Mouse (Mus musculus) ZHBTc4 (cell line): ENCODE results near the gene Fancg.

Experiments
- DNase-seq: peaks from one replicate; pipeline ENCODE4 v3.0.0-alpha.2; 2011; ENCODE audit warnings: low read depth, low spot score

Gene Fancg

DNA sequence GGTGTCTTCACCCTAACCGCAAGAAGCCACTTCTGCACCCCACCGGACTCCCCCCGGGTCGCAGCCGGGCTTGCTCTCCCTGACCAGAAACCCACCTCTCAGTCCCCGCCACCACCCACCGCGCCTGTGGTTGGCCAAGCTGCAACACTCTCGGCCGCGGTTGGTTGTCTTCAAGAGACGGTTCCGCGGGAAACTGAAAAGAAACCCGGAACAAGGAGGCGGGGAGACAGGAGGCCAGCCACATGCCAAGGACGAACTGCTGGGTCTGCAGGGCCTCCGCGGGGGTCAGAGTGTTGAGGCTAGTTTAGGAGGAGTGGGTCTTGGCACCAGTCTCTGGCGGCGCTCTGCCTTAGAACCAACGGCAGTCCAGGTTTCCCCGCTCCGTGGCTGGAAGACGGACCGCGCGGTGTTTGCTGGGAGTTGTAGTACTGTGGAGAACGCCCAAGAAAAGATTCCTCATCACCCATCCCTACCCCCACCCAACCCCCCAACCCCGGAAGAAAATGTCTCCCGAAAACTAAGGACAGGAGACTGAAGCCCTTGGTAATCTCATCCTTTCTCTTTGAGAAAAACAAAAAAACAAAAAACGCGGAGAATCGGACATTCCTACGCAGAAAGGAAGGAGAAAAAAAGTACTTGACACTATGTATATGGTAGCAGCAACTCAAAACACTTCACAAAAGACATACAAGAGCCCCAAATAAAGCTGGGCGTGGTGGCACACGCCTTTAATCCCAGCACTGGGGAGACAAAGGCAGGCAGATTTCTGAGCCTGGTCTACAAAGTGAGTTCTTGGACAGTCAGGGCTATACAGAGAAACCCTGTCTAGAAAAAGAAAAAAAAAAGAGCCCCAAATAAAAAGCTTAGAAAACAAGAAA is at the start of gene Fancg:
Gene Fancg, minus strand, starts transcription at position 346 of the 878 bp plus-strand sequence.
- peak; percentile 87 for DNase-seq

DNA sequence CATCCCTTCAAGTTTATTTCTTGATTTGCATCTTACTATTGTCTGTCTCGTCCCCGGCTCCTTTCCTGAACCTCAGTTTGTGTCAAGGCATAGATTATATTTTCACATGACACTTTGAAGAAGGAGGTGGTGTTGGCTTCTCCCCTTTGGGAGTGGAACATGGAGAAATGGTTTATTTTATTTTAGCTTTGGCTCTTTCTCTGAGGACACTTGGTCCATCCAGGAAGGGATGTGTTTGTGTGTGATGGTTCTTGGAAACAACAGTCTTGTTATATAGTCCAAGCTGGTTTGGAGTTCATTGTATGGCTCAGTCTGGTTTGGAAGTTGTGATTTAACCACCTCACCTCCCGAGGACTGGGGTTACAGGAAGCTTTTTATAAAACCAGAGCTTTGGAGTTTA is 49.4 kb upstream of the Fancg start:
- DNase-seq: no peak

DNA sequence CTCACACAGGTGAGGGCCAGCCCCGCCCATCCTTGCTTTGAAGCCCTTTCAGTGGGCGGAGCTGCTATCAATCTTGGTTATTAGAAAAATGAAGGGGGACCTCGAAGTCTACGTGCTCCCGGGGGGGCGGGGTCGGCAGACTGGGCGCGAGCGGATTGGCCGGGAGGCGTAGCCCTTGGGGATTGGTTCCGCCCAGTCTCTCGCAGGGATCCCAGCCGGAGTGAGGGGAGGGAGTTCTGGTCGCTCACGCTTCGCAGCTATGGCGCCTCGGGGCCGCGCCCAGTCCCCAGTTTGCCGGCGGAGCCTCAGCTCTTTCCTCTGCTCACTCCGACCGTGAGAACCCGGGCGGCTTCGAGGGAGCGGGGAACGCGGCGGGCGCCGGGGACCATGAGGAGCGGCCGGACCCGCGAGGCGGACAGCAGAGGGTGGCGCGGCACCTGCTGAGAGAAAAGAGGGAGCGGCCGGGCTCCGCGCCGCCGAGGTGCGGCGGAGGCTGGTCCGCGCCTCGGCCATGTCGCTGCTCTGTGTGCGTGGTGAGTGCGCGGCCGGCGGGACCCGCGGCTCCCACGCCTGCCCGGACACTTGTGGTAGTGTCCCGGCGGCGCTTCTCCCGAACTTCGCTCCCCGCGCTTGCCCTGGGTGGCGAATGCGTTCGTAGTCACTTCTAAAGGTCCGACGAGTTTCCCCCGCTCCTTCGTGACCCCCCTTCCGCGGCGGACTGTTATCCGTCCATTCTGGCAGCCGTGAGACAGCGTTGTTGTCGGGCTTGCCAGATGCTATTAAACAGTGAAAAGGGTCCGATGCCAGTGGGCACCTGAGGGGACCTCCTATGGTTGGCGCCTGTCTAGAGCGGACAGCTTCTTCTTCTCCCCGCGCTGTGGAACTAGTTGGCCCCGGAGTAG is 48.7 kb upstream of the Fancg start, which contains the start of gene Unc13b:
Gene Unc13b, plus strand, starts transcription at position 201 of the 902 bp plus-strand sequence.
- DNase-seq: peak; percentile 97

DNA sequence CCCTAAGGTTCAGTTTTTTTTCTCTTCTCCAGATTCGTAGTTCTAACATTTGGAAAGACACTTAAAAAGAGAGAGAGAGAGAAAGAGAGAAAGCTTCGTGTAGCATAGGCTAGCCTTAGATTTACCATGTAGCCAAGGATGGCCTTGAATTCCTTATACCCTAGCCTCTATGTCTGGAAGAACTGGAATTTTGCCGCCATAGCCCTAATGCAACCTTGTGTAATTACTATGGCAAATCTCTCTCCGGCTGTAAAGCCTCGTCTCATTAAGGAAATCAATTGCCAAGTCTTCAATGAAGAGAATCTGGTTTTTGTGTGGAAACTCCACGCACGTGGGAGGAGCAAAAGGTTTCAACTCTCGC is 48.1 kb upstream of the Fancg start:
- DNase-seq: no peak

DNA sequence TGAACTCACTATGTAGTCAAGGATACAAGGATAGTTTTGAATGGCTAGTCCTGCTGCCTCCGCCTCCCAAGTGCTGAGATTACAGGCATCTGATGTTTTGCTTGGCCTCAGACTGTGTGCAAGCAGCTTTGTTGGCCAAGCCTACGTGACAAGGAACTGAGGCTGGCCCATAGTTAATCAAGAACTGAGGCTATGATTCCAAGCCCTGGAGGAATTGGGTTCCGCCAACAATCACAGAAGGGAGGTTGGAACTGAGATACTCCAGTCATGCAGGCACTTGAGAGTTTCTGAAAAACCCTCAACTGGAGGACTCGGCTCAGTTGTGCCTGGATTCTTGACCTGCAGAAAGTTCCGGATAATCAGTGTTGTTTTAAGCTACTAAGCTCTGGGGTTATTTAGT is 47.3 kb upstream of the Fancg start:
- no peak for DNase-seq

DNA sequence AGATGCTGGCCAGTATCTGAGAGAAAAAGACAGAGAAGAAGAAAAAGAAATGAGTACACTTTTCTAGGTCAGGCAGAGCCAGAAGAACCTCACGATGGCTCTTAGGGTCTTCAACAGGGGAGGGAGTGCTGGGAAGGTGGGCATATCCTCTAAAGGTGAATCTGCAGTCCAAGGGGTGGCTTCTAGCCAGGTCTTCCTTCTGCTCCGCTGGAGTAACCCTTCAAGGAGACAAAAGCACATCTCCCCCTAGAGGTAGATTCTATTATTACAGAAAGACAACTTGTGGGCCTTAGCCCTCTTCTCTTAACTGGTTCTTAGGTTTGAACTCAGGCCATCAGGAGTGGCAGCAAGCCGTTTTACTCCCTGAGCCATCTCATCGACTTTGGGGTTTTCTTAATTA is 42.3 kb upstream of the Fancg start:
- DNase-seq: peak; percentile 89

DNA sequence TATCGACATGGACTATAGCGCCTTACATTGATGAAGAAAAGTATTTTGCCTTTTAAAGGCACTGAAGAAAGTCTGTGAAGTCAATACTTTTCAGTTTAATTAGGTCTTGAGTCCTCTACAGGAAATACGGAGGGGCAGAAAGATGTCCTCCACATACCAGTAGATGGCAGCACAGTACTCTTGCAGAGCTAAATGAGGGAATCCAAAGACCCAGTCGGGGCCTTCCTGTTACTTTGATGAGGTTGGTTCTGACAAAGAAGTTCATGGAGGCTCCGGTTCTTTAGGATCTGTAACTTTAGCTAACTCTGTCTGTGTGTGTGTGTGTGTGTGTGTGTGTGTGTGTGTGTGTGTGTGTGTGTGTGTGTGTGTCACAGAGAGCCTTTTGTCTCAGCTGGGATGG is 36.9 kb upstream of the Fancg start:
- DNase-seq: peak; percentile 89

DNA sequence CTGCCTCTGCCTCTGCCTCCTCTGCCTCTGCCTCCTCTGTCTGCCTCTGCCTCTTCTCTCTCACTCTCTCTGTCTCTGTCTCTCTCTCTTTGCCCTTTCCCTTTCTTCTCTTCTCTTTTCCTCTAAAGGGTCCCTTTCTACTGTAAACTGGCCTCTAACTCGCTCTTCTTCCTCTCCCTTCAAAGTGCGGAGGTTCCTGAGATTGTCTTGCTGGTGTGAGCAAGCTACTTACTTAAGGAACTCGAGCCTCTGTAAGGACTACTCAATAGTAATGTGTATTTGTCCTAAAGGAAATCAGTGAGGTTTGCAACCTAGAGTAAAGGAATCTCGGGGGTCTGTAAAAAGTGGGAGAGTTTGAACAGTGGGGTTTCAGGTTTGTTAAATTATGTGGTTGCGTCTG is 36.3 kb upstream of the Fancg start:
- no peak for DNase-seq

DNA sequence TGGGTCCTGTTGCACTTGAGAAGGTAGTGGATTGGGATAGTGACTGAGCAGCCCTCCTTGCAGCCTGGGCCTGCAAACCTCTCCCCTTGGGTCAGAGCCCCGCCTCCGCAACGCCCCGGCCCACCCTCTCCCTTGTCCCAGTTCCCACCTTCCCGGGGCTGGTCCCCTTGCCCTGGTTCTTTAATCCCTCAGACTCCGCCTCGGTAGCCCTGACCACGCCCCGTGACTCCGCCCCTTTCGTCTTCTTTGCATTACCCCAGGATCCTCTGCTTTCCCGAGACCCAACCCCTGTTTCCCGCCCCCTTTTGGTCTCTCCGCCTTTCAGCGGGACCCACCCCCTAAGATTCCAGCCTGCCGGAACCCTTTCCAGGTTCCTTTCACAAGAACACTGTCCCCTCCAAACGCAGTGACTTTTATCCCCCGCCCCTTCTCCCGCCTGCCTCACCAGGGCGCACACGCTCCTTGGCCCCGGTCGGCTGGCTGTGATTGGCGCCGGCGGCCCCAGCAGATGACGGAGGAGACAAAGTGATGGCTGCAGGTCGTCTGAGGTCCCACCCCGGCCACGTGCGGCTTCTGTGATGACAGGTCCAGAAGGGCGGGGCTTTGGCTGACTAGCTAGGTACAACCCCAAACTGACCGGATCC is 35.5 kb upstream of the Fancg start, which contains the start of gene Fam214b:
Gene Fam214b, minus strand, starts transcription at position 562 of the 644 bp plus-strand sequence.
- peak; percentile 99 for DNase-seq

DNA sequence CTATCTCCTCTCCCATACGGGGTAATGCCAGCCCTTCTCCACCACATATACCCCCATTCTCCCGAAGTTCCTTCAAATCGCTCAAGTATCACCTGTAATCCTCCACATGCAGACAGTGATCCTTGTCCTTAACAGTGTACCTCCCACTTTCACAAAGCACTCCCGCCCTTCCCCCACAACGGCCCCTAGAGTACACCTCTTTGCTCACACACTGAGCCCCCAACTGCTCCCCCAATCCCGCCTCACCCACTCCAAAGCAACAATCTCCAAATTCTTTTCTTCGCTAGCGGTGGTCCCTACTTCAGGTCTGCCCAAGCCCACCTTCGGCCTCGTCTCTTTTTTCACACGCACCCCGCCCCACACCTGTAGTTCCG is 35.0 kb upstream of the Fancg start:
- no peak for DNase-seq

DNA sequence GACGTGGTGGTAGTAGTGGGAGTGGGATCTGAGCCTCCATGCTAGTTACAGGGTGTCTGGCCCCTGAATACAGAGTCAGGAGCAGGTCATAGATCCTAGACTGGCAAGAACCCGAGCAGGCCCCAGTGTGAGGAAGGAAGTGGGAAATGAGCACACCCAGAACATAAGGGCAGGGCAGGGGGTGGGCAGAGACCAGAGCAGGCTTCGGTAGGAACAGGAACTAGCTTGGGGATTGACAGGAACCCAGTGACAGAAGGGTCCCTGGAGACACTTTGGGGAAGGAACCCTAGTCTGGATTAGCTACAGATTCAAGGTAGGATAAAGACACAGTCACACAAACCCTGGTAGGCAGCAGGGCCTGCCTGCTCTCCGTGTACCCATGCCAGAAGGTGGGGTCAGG is 34.4 kb upstream of the Fancg start:
- DNase-seq: no peak

DNA sequence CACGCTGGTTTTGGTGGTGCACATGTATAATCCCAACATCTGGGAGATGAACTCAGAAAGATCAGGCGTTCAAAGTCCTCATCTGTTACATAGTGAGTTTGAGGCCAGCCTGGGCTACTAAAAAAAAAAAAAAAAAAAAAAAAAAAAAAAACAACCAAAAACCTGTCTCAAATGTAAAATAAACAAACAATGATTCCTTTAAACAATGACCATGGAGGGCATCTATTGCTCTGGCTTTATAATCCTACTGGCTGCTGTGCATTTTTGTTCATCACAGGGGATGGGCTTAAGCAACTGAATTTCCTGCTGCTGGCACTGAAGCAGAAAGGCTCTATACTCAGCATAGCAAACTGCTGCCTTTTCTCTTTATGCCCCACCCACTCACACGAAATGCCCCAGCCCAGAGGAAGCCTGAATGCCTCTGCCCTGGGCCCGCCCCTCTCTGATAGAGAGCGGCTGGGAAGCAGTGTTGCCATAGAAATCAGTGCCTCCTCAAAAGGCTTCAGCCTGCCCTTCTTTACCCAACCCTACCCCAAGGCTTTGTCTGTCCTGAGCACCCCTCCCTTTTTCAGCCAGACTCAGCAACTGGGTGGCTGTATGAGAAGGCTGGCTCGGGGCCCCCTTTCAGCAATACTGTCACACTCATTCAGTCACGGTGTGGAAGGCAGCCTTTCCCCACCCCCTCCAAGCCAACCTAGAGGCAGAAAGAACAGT is 33.5 kb upstream of the Fancg start:
- peak; percentile 95 for DNase-seq

DNA sequence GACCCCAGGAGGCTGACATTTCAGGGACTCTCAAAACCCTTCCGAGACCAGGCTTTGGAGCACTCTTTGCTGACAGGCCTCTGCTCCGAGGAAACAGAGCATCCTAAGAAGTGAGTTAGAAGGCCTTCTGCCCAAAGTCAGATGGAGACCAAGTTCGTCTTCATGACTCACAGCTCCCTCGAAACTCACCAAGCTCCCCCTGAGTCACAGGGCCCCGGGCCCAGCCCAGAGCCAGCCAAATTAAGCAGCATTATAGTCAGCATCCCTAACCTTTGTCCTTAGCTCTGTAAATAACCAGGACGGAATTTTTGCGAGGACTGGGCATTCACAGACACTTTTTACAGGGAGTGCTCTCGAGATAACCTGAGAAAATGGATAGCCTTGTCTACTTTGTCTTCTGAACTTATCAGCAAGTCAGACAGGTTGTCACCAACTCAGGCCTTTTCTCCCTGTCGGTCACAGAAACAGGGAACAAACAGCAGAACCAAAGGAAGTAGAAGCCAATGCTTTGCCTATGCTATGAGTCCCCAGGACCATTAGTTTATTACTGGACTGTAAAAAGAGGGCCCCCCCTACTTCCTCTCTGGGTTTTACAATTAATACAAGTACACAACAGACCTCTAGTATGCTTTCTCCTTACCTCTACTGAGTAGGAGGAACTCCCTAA is 30.7 kb upstream of the Fancg start:
- DNase-seq: no peak

DNA sequence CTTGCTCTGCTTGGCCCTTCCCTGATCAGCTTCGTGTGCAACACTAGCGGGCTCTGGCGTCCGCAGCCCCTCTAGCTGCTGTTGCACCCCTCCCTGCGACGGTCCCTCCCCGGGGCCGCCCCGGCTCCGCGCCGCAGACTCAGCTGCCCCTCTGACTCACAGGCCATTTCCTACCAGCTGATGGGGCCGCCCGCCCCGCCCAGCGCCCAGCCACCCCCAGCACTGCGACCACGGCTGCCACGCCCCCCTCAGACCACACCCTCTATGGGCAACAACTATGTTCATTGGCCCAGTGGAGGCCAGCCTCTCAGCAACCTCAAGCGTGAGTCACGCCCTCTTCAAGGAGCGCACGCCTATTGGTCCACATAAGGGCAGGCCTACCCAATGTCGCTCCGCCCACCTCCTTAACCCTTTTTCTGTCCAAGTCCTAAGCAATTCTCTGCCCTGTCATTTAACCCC is 29.8 kb upstream of the Fancg start:
- DNase-seq: peak; percentile 99

DNA sequence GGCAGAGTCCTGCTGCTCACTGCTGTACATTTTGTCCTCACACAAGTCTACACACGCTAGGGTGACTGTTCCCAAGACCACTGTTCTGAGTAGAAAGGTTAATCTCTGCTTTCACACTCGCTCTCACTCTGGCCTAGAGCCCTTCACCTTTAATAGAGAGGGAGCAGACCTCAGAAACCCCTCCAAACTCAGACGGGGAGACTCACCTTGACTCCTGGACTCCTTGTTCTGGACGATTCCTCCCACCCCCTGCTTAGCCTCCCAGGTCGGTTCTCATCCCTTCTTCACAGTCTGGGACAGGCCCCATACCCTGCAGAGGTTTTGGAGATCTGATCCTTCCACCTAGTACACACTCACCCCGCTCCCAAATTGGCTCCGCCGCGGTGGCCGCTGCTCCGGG is 29.3 kb upstream of the Fancg start:
- peak; percentile 18 for DNase-seq

DNA sequence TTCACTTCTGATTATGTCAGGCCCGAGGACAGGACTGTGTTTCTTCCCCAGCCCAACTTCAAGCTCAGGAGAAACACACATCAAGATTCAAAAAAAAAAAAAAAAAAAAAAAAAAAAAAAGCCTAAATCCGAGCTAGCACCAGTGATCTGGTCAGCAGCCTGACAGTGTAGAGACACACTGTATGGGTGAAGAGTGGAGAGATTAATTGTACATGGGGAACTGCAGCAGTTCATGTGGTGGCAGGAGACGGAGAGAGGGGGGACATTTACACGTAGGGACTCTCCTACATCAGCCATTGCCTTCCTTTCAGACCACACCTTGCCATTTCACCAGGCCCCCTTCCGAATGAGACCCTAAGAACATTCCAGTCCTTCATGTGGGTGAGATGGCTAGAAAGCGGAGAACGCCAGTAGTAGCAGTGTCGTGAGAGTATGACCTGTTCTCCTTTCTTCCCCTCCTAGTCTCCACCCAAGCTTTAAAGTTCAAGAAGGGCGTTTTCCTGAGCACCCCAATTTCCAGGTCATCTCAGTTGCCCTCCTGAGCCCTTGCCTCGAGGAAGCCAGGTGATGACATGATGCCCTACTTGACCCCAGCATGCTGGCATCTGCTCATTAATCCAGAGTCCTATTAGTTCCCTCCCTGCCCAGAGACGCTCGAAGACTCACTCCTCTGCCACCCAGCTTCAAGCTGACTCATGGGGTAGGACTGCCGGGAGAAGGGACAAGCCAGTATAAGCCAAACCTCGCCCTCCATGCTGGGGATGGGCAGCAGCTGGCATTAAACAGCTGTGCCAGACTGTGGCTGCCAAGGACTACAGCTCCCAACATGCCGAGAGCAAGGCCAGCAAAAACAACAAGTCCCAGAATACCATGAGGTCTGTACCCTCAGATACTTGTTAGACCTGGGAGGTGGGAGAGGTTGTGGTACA is 28.5 kb upstream of the Fancg start:
- no peak for DNase-seq

DNA sequence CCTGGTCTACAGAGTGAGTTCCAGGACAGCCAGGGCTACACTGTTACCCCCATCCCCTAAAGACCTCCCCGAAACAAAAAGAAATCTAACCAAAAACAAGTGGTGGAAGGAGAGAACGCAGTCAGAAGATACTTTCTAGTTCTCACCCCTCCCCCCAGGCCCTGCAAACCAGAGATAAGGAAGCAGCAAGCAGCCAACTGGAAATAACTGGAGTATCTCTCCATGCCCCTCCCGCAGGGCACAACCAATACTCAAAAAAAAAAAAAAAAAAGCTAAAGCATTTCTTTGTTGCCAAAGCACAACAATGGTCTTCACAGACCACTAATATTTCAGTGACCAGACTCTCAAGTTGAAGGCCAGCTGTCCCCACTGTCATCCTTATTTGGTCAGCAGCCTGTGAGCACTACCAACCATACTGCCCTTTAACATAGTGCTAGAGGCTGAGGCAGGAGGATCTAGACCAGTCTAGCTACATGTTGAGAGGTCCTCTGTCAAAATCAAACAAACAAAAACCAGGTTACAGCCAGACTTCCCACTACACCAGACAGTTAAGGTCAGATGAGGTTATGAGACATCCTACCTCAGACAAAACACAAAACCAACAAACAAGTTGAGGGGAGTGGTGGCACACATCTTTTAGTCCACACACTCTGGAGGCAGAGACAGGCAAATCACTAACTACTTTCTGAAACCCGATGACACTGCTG is 27.7 kb upstream of the Fancg start:
- no peak for DNase-seq

DNA sequence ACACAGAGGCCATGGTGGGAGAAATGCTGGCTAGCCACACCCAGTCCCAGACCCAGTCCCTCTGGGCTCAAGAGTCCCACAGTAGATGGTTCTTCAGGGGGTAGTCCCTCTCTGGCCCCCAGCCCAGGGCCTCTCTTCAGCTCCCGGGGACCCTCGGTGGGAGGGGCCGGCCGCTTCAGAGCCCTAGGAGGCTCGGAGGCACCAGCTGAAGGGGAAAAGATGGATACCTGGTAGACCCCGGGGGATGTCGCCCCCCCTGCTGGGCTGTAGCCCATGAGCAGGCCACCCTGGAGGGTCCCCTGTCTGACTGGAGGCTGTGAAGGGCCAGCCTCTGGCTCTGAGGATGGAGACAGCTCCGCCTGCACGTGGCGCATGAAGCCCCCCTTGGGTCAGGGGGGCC is 26.1 kb upstream of the Fancg start:
- DNase-seq: no peak

DNA sequence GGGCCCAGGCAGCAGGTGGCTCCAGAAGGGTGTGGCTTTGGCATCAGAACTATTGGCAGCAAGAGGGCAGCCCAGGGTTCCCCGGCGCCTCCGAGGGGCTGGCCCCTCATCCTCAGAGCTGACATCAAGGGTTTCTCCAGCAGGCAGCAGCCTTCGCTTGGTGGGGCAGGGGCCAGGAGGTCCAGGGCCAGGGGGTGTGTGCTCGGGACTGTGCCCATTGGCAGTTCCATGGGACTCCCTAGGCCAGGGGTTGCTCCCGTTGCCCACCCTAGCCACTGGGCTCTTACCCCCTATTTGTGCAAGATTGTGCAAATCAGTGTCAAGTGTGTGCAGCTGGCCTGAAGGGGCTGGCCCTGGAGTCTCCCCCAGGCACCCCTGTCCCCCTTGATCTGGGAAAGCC is 25.5 kb upstream of the Fancg start:
- no peak for DNase-seq
